Mouse (Mus musculus) heart, adult 2 months (tissue): Measurements from ENCODE around the gene Slc30a9.

ENCODE experiments used
- CTCF ChIP-seq: fragments of 200-600 bp; IDR thresholded peaks from 2 replicates; pipeline ENCODE4 v1.8.1; 2022; ENCODE audit warnings: antibody characterized with exemption, mild to moderate bottlenecking, moderate library complexity
- EP300 ChIP-seq: fragments of 200-500 bp; IDR thresholded peaks from 2 replicates; pipeline ENCODE4 v1.6.1; 2011; ENCODE audit warnings: low read depth, low read length, control low read depth; ENCODE audit not compliant: insufficient read depth
- POLR2A ChIP-seq: fragments of 200-500 bp; IDR thresholded peaks from 2 replicates; pipeline ENCODE4 v1.6.1; 2011; ENCODE audit warnings: mild to moderate bottlenecking, low read depth, low read length, control low read depth; ENCODE audit not compliant: insufficient read depth

GRCm38 (mm10) chr5:67362316-67362715 is 55.6 kb downstream of the Slc30a9 start:
- no peak for TF ChIP-seq POLR2A
- TF ChIP-seq EP300: no peak
- no peak for TF ChIP-seq CTCF
